Mouse (Mus musculus): ENCODE measurements around the gene Hist2h2bb. TPM values are rescaled to one million over a fixed set of nuclear protein-coding genes. Genes with fewer than 3 reads are reported as not detected.
"Not testable (repeated sequence)": the region's sequence is repeated elsewhere in the genome, so short reads cannot be mapped to it uniquely, and the experiment has no call there.

The Hist2h2bb gene
- 3.2 and 4.6 TPM in 2 replicates for polyA plus RNA-seq (2015; fragmentation: Nextera tagmentation; extraction: Ambion mirVana)

GRCm38 (mm10) chr3:96269511-96270474 is at the start of gene Hist2h2bb:
Hist2h2bb (plus strand) TSS chr3:96269752.
- peak within 1 kb of the TSS; percentile 61 for H3K4me3 ChIP-seq (replicated peaks; ENCODE audit: low read length)
- peaks cover 10% of the 10 kb centered on the region for H3K4me1 ChIP-seq (replicated peaks; ENCODE audit: control insufficient read depth, insufficient read depth, low read length)
- H3K36me3 ChIP-seq (ENCODE audit: control insufficient read depth, insufficient read depth), result no peaks in the 10 kb centered on the region
- peak; percentile 96 for ATAC-seq
- no peaks in the 10 kb centered on the region for H3K9me3 ChIP-seq (ENCODE audit: control insufficient read depth, low read length)
- peak within 1 kb of the TSS; percentile 99 for H3K27ac ChIP-seq (ENCODE audit: low read length)
- H3K27me3 ChIP-seq (replicated peaks; ENCODE audit: control insufficient read depth, insufficient read depth, low read length), result no peaks in the 10 kb centered on the region
- H3K9ac ChIP-seq (replicated peaks; ENCODE audit: low read depth, low read length), result peak within 1 kb of the TSS; percentile 78
- H3K4me2 ChIP-seq (ENCODE audit: low read length), result peak within 1 kb of the TSS; percentile 88
- under 1% methylated on average over 45 of the region's 45 CpGs for WGBS

GRCm38 (mm10) chr3:96220131-96220764 is 49.3 kb upstream of the Hist2h2bb start:
- H3K9me3 ChIP-seq (ENCODE audit: control insufficient read depth, low read length); H3K36me3 ChIP-seq (ENCODE audit: control insufficient read depth, insufficient read depth); H3K27me3 ChIP-seq (replicated peaks; ENCODE audit: control insufficient read depth, insufficient read depth, low read length): not testable (repeated sequence)
- peak overlapping the region; percentile 72 for H3K4me3 ChIP-seq (replicated peaks; ENCODE audit: low read length)
- H3K4me1 ChIP-seq (replicated peaks; ENCODE audit: control insufficient read depth, insufficient read depth, low read length), result peaks cover 19% of the 10 kb centered on the region
- peak overlapping the region; percentile 76 for H3K9ac ChIP-seq (replicated peaks; ENCODE audit: low read depth, low read length)
- WGBS, result under 1% methylated on average over 24 of the region's 47 CpGs
- H3K27ac ChIP-seq (ENCODE audit: low read length), result peak overlapping the region; percentile 98
- peak; percentile 3; the same call in 1 of the 2 replicates for ATAC-seq
- peak overlapping the region; percentile 86 for H3K4me2 ChIP-seq (ENCODE audit: low read length)

GRCm38 (mm10) chr3:96220765-96221639 is 48.5 kb upstream of the Hist2h2bb start, which contains the start of the genes Hist2h2ac and Hist2h2be:
Hist2h2ac (minus strand) TSS chr3:96220880.
Hist2h2be (plus strand) TSS chr3:96221119.
- H3K36me3 ChIP-seq (ENCODE audit: control insufficient read depth, insufficient read depth), result no peaks in the 10 kb centered on the region
- under 1% methylated on average over 43 of the region's 43 CpGs for WGBS
- H3K4me3 ChIP-seq (replicated peaks; ENCODE audit: low read length), result peak within 1 kb of the TSS; percentile 72
- peak within 1 kb of the TSS; percentile 98 for H3K27ac ChIP-seq (ENCODE audit: low read length)
- no peaks in the 10 kb centered on the region for H3K9me3 ChIP-seq (ENCODE audit: control insufficient read depth, low read length)
- peak within 1 kb of the TSS; percentile 86 for H3K4me2 ChIP-seq (ENCODE audit: low read length)
- H3K27me3 ChIP-seq (replicated peaks; ENCODE audit: control insufficient read depth, insufficient read depth, low read length), result no peaks in the 10 kb centered on the region
- peaks cover 23% of the 10 kb centered on the region for H3K4me1 ChIP-seq (replicated peaks; ENCODE audit: control insufficient read depth, insufficient read depth, low read length)
- ATAC-seq, result peak; percentile 80
- peak within 1 kb of the TSS; percentile 76 for H3K9ac ChIP-seq (replicated peaks; ENCODE audit: low read depth, low read length)

GRCm38 (mm10) chr3:96221640-96222038 is 47.9 kb upstream of the Hist2h2bb start:
- WGBS, result 4% methylated on average over 9 of the region's 9 CpGs
- Histone ChIP-seq H3K36me3 (ENCODE audit: control insufficient read depth, insufficient read depth) (no peaks in the 10 kb centered on the region), H3K4me3 (replicated peaks; ENCODE audit: low read length) (peak overlapping the region; percentile 72), H3K27ac (ENCODE audit: low read length) (peak overlapping the region; percentile 98), H3K27me3 (replicated peaks; ENCODE audit: control insufficient read depth, insufficient read depth, low read length) (no peaks in the 10 kb centered on the region), H3K9me3 (ENCODE audit: control insufficient read depth, low read length) (no peaks in the 10 kb centered on the region), H3K4me1 (replicated peaks; ENCODE audit: control insufficient read depth, insufficient read depth, low read length) (peaks cover 25% of the 10 kb centered on the region), H3K9ac (replicated peaks; ENCODE audit: low read depth, low read length) (peak overlapping the region; percentile 68), H3K4me2 (ENCODE audit: low read length) (peak overlapping the region; percentile 86)
- ATAC-seq, result no peak

GRCm38 (mm10) chr3:96222774-96223173 is 46.8 kb upstream of the Hist2h2bb start:
- Histone ChIP-seq H3K4me3 (replicated peaks; ENCODE audit: low read length) (no peak overlapping the region), H3K27ac (ENCODE audit: low read length) (no peak overlapping the region), H3K9ac (replicated peaks; ENCODE audit: low read depth, low read length) (no peak overlapping the region), H3K9me3 (ENCODE audit: control insufficient read depth, low read length) (no peaks in the 10 kb centered on the region), H3K36me3 (ENCODE audit: control insufficient read depth, insufficient read depth) (no peaks in the 10 kb centered on the region), H3K4me1 (replicated peaks; ENCODE audit: control insufficient read depth, insufficient read depth, low read length) (peaks cover 25% of the 10 kb centered on the region), H3K27me3 (replicated peaks; ENCODE audit: control insufficient read depth, insufficient read depth, low read length) (no peaks in the 10 kb centered on the region), H3K4me2 (ENCODE audit: low read length) (peak overlapping the region; percentile 86)
- 76% methylated on average over 4 of the region's 4 CpGs for WGBS
- ATAC-seq, result no peak

- WGBS, result 11% methylated on average over 2 of the region's 2 CpGs
- Histone ChIP-seq H3K4me3 (replicated peaks; ENCODE audit: low read length) (no peak overlapping the region), H3K9me3 (ENCODE audit: control insufficient read depth, low read length) (no peaks in the 10 kb centered on the region), H3K36me3 (ENCODE audit: control insufficient read depth, insufficient read depth) (no peaks in the 10 kb centered on the region), H3K4me2 (ENCODE audit: low read length) (no peak overlapping the region), H3K4me1 (replicated peaks; ENCODE audit: control insufficient read depth, insufficient read depth, low read length) (peaks cover 19% of the 10 kb centered on the region), H3K27me3 (replicated peaks; ENCODE audit: control insufficient read depth, insufficient read depth, low read length) (no peaks in the 10 kb centered on the region), H3K9ac (replicated peaks; ENCODE audit: low read depth, low read length) (no peak overlapping the region), H3K27ac (ENCODE audit: low read length) (no peak overlapping the region)
- ATAC-seq, result no peak
Observed at GRCm38 (mm10) chr3:96225421-96225820, 44.1 kb upstream of the Hist2h2bb start.

- no peaks in the 10 kb centered on the region for H3K9me3 ChIP-seq (ENCODE audit: control insufficient read depth, low read length)
- no peak overlapping the region for H3K4me2 ChIP-seq (ENCODE audit: low read length)
- no peaks in the 10 kb centered on the region for H3K36me3 ChIP-seq (ENCODE audit: control insufficient read depth, insufficient read depth)
- H3K4me1 ChIP-seq (replicated peaks; ENCODE audit: control insufficient read depth, insufficient read depth, low read length), result peaks cover 11% of the 10 kb centered on the region
- H3K27me3 ChIP-seq (replicated peaks; ENCODE audit: control insufficient read depth, insufficient read depth, low read length), result no peaks in the 10 kb centered on the region
- WGBS, result 75% methylated on average over 8 of the region's 8 CpGs
- ATAC-seq, result no peak
- no peak overlapping the region for H3K27ac ChIP-seq (ENCODE audit: low read length)
- no peak overlapping the region for H3K9ac ChIP-seq (replicated peaks; ENCODE audit: low read depth, low read length)
- H3K4me3 ChIP-seq (replicated peaks; ENCODE audit: low read length), result no peak overlapping the region
Observed at GRCm38 (mm10) chr3:96226695-96227648, 42.6 kb upstream of the Hist2h2bb start.

- H3K4me2 ChIP-seq (ENCODE audit: low read length), result no peak overlapping the region
- no peaks in the 10 kb centered on the region for H3K27me3 ChIP-seq (replicated peaks; ENCODE audit: control insufficient read depth, insufficient read depth, low read length)
- 84% methylated on average over 2 of the region's 2 CpGs for WGBS
- no peak overlapping the region for H3K9ac ChIP-seq (replicated peaks; ENCODE audit: low read depth, low read length)
- no peaks in the 10 kb centered on the region for H3K36me3 ChIP-seq (ENCODE audit: control insufficient read depth, insufficient read depth)
- H3K9me3 ChIP-seq (ENCODE audit: control insufficient read depth, low read length), result no peaks in the 10 kb centered on the region
- ATAC-seq, result no peak
- no peak overlapping the region for H3K4me3 ChIP-seq (replicated peaks; ENCODE audit: low read length)
- H3K27ac ChIP-seq (ENCODE audit: low read length), result no peak overlapping the region
- H3K4me1 ChIP-seq (replicated peaks; ENCODE audit: control insufficient read depth, insufficient read depth, low read length), result peaks cover 6% of the 10 kb centered on the region
Observed at GRCm38 (mm10) chr3:96228828-96229227, 40.7 kb upstream of the Hist2h2bb start.
